Mouse (Mus musculus) liver, postnatal 0 days (tissue): ENCODE measurements at regions not wholly inside any gene's neighbourhood (a gene's known extent, or its start where the extent isn't known, plus 50 kb on each side); places are given as distances from the start of the nearest gene placed in this dataset.

ENCODE experiments used
- ATAC-seq: fragments of 200-750 bp; cut with Nextera tagmentation; 2 replicates; pipeline ENCODE4 v1.8.0; 2017; ENCODE audit warnings: mild to moderate bottlenecking, moderate library complexity
- DNase-seq: peaks from one replicate; pipeline ENCODE4 v3.0.0-alpha.2; 2016
- H3K27ac ChIP-seq: fragments of 300-500 bp; sonication (generic); 2 replicates; pipeline ENCODE4 v1.5.1; 2014; ENCODE audit warnings: antibody characterized with exemption, moderate library complexity, mild to moderate bottlenecking, low read depth
- H3K27me3 ChIP-seq: fragments of 300-500 bp; sonication (generic); 2 replicates; pipeline ENCODE4 v1.6.1; 2014; ENCODE audit warnings: low read length, control low read depth, mixed read lengths; ENCODE audit not compliant: insufficient read depth
- H3K36me3 ChIP-seq: fragments of 300-500 bp; sonication (generic); replicated peaks from 2 replicates; pipeline ENCODE4 v1.6.1; 2014; ENCODE audit warnings: mild to moderate bottlenecking, control low read depth, low read length, moderate library complexity, mixed read lengths; ENCODE audit not compliant: insufficient read depth
- H3K4me1 ChIP-seq: fragments of 300-500 bp; sonication (generic); 2 replicates; pipeline ENCODE4 v1.6.1; 2014; ENCODE audit warnings: antibody characterized with exemption, mild to moderate bottlenecking, control low read depth; ENCODE audit not compliant: insufficient read depth
- H3K4me2 ChIP-seq: fragments of 300-500 bp; sonication (generic); 2 replicates; pipeline ENCODE4 v1.6.1; 2014; ENCODE audit warnings: low read depth, mild to moderate bottlenecking, low read length, moderate library complexity, mixed read lengths
- H3K4me3 ChIP-seq: fragments of 300-500 bp; sonication (generic); 2 replicates; pipeline ENCODE4 v1.5.1; 2014; ENCODE audit warnings: low read depth, low read length
- H3K9ac ChIP-seq: fragments of 300-500 bp; sonication (generic); replicated peaks from 2 replicates; pipeline ENCODE4 v1.6.1; 2014; ENCODE audit warnings: mild to moderate bottlenecking, moderate library complexity
- H3K9me3 ChIP-seq: fragments of 300-500 bp; sonication (generic); 2 replicates; pipeline ENCODE4 v1.6.1; 2016; ENCODE audit warnings: mild to moderate bottlenecking, control low read depth, low read length, mixed read lengths
- CTCF ChIP-seq: sonication (generic); IDR thresholded peaks from 2 replicates; pipeline ENCODE4 v1.5.1; 2016; ENCODE audit warnings: antibody characterized with exemption, low read depth
- EP300 ChIP-seq: IDR thresholded peaks from 2 replicates; pipeline ENCODE4 v1.6.1; 2016; ENCODE audit warnings: antibody characterized with exemption, low read depth, mild to moderate bottlenecking
- WGBS: fragments of 180-500 bp; shearing (Covaris S2); extraction: QIAGEN DNeasy Blood & Tissue Kit; methylation state at CpG from one replicate; pipeline ENCODE4 v1.1.7; 2014; ENCODE audit not compliant: insufficient replicate concordance; 5-methylcytosine and 5-hydroxymethylcytosine counted together

DNA sequence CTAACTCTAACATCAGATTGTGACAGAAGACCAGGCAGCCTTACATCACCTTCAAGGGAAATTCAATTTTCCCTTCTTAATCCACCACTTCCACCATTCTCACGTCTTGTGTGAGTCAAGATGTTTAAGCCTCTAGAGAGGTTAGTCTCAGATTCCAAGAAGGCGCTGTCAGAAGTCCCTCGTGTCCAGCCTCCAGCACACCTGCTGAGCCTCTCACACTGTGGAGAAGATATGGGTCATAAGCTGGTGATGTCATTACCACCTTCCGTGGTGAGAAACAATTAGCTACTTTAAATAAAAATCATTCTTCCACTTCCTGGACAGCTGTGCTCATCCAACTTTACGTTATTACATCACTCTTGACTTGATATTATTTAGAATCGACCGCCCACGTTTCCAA lies 198.3 kb upstream of the Fn1 start:
- Histone ChIP-seq H3K9me3 (no peaks in the 10 kb centered on the region), H3K36me3 (no peaks in the 10 kb centered on the region), H3K27ac (no peak overlapping the region), H3K4me1 (no peaks in the 10 kb centered on the region), H3K27me3 (no peaks in the 10 kb centered on the region), H3K9ac (no peak overlapping the region), H3K4me3 (no peak overlapping the region), H3K4me2 (no peak overlapping the region)
- WGBS, result 84% methylated on average over 8 of the region's 8 CpGs
- DNase-seq (no peak), ATAC-seq (no peak)
- no peak for TF ChIP-seq EP300
- no peak for TF ChIP-seq CTCF

GRCm38 (mm10) chr1:71848656-71849055 lies 195.7 kb upstream of the Fn1 start:
- Histone ChIP-seq H3K9ac (no peak overlapping the region), H3K27me3 (no peaks in the 10 kb centered on the region), H3K4me3 (no peak overlapping the region), H3K27ac (no peak overlapping the region), H3K36me3 (no peaks in the 10 kb centered on the region), H3K4me1 (no peaks in the 10 kb centered on the region; the same call in 1 of the 2 replicates), H3K9me3 (no peaks in the 10 kb centered on the region), H3K4me2 (no peak overlapping the region)
- no peak for TF ChIP-seq EP300
- no peak for TF ChIP-seq CTCF
- DNase-seq (no peak), ATAC-seq (no peak)
- 80% methylated on average over 5 of the region's 5 CpGs for WGBS

DNA sequence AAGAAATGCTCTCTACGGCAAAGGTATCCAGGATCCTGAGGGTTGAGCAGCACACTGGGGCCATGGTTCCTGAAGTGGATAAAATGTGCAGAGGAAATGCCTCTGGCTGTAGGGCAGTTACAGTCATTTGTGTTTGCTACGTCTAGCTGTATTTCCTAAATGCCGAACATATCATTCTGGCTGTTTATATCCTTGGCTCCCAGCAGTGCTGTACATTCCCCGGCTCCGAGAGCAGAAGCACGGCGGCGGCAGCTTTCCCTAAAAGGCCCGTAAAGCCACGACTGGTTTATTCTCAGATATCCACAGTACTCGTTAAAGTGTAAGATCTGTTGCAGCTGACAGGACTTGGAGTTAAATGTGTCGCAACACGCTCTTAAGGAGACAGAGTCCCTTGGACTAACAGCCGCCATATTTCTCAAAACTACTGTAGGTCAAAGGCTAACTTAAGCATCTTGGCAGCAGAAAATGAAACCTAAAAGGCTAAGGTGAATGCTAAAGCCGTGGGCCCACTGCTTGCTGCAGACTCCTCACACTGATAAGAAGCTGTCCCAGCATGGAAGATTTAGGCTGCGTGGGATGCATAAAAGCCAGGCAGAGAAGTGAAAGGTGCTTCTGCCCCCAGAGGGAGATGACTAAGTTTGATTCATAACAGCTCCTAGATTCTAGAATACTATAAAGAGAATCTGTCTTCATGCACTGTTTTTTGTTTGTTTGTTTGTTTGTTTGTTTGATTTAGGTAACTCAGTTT lies 192.1 kb upstream of the Fn1 start:
- Histone ChIP-seq H3K4me1 (no peaks in the 10 kb centered on the region; the same call in 1 of the 2 replicates), H3K9ac (no peak overlapping the region), H3K36me3 (no peaks in the 10 kb centered on the region), H3K27me3 (no peaks in the 10 kb centered on the region), H3K27ac (no peak overlapping the region), H3K4me3 (no peak overlapping the region), H3K4me2 (no peak overlapping the region), H3K9me3 (no peaks in the 10 kb centered on the region)
- no peak for ATAC-seq
- TF ChIP-seq CTCF (no peak), EP300 (no peak)
- no peak for DNase-seq
- 71% methylated on average over 16 of the region's 16 CpGs for WGBS

DNA sequence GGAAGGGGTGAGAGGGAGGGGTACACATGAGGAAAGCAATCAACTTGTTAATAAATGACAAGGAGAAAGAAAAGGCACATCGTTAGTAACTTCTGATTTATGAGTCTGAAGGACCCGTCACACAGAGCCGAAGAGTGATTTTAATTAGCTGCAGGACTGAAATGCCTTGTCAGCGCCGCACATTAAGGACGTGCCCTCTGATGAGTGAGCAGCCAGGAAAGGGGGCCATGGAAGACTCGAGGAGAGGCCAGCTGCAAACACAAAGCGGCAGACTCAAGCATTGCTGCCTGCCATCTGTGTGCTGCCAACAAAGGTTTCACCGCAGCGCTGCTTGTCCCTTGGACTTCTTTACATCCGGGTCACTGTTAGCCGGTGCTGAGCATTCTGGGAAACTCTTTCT lies 184.8 kb upstream of the Fn1 start:
- H3K9ac ChIP-seq, result no peak overlapping the region
- WGBS, result 64% methylated on average over 12 of the region's 12 CpGs
- TF ChIP-seq EP300 (no peak), CTCF (no peak)
- H3K4me2 ChIP-seq, result no peak overlapping the region
- no peaks in the 10 kb centered on the region for H3K36me3 ChIP-seq
- peak; percentile 37; the same call in 1 of the 2 replicates for ATAC-seq
- no peak for DNase-seq
- H3K27me3 ChIP-seq, result no peaks in the 10 kb centered on the region
- H3K9me3 ChIP-seq, result no peaks in the 10 kb centered on the region
- 0 out of 2 replicates have a peak, but pooled peaks cover 3% of the 10 kb centered on the region for H3K4me1 ChIP-seq
- no peak overlapping the region for H3K4me3 ChIP-seq
- H3K27ac ChIP-seq, result peak overlapping the region; percentile 84

GRCm38 (mm10) chr1:71837039-71837648 lies 184.1 kb upstream of the Fn1 start:
- Histone ChIP-seq H3K4me1 (0 out of 2 replicates have a peak, but pooled peaks cover 3% of the 10 kb centered on the region), H3K4me3 (0 out of 2 replicates have a peak overlapping the region, but pooled peaks have one; percentile 1), H3K9me3 (no peaks in the 10 kb centered on the region), H3K9ac (peak overlapping the region; percentile 42; the same call in 1 of the 2 replicates), H3K27ac (peak overlapping the region; percentile 84), H3K4me2 (peak overlapping the region; percentile 50), H3K27me3 (no peaks in the 10 kb centered on the region), H3K36me3 (no peaks in the 10 kb centered on the region)
- DNase-seq (peak; percentile 69), ATAC-seq (peak; percentile 94)
- 63% methylated on average over 20 of the region's 20 CpGs for WGBS
- 0 out of 2 replicates have a peak, but pooled peaks have one; percentile 10 for TF ChIP-seq EP300
- TF ChIP-seq CTCF, result no peak

GRCm38 (mm10) chr1:71830379-71830778 lies 177.4 kb upstream of the Fn1 start:
- DNase-seq (no peak), ATAC-seq (no peak)
- 59% methylated on average over 6 of the region's 6 CpGs for WGBS
- H3K27ac ChIP-seq, result no peak overlapping the region
- no peak overlapping the region for H3K9ac ChIP-seq
- H3K36me3 ChIP-seq, result no peaks in the 10 kb centered on the region
- H3K4me1 ChIP-seq, result no peaks in the 10 kb centered on the region
- TF ChIP-seq EP300 (no peak), CTCF (no peak)
- H3K27me3 ChIP-seq, result no peaks in the 10 kb centered on the region
- no peak overlapping the region for H3K4me2 ChIP-seq
- H3K4me3 ChIP-seq, result no peak overlapping the region
- no peaks in the 10 kb centered on the region for H3K9me3 ChIP-seq
